Mouse (Mus musculus): ENCODE data around the gene Nrxn1.

DNA sequence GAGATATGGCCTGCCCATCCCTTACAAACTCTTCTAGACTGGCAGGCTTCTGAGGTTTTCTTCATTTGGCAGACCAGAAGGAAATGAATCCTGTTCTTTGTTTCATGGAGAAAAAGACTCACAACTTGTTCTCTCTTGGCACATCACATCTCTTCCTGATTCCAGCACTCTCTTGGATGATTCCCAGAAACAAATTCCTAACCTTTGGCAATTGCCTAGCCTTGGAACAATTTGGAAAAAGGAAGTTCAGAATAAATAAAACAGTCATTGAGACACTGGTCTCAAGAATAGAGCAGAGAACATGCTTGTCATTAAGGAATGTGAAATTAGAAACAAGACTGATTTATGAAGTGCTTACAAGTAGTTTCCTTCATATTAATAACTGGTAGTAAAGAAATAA, 279.1 kb downstream of the Nrxn1 start:
- TF ChIP-seq HCFC1 (IDR thresholded peaks at IDR 0.05; ENCODE audit: borderline replicate concordance, insufficient read depth, low read length) (no peak), MAFK (IDR thresholded peaks at IDR 0.05; ENCODE audit: insufficient read depth, low read depth, low read length) (no peak), CHD2 (IDR thresholded peaks at IDR 0.05; ENCODE audit: low read depth, low read length) (no peak)

Measured in ES-E14 (cell line).